Mouse (Mus musculus) limb, embryonic 10.5 days (tissue): ENCODE measurements at regions not wholly inside any gene's neighbourhood (a gene's known extent, or its start where the extent isn't known, plus 50 kb on each side); places are given as distances from the start of the nearest gene placed in this dataset.

Experiments
- DNase-seq: peaks from one replicate; pipeline ENCODE4 v3.0.0-alpha.2; 2017; ENCODE audit warnings: low spot score
- H3K27ac ChIP-seq: fragments of 300-500 bp; sonication (generic); 2 replicates; pipeline ENCODE4 v1.5.1; 2016; ENCODE audit warnings: mild to moderate bottlenecking
- H3K27me3 ChIP-seq: fragments of 300-500 bp; sonication (generic); 2 replicates; pipeline ENCODE4 v1.6.1; 2016; ENCODE audit warnings: low read depth, mild to moderate bottlenecking; ENCODE audit not compliant: poor library complexity, severe bottlenecking
- H3K36me3 ChIP-seq: fragments of 300-500 bp; sonication (generic); 2 replicates; pipeline ENCODE4 v1.6.1; 2016; ENCODE audit warnings: mild to moderate bottlenecking, moderate library complexity
- H3K4me1 ChIP-seq: fragments of 300-500 bp; sonication (generic); 2 replicates; pipeline ENCODE4 v1.6.1; 2016
- H3K4me3 ChIP-seq: fragments of 300-500 bp; sonication (generic); 2 replicates; pipeline ENCODE4 v1.5.1; 2016; ENCODE audit warnings: mild to moderate bottlenecking, moderate library complexity
- H3K9me3 ChIP-seq: fragments of 300-500 bp; sonication (generic); replicated peaks from 2 replicates; pipeline ENCODE4 v1.6.1; 2016; ENCODE audit warnings: mild to moderate bottlenecking
- WGBS: fragments of 180-500 bp; shearing (Covaris S2); methylation state at CpG from one replicate; pipeline ENCODE4 v1.1.7; 2016; 5-methylcytosine and 5-hydroxymethylcytosine counted together

DNA sequence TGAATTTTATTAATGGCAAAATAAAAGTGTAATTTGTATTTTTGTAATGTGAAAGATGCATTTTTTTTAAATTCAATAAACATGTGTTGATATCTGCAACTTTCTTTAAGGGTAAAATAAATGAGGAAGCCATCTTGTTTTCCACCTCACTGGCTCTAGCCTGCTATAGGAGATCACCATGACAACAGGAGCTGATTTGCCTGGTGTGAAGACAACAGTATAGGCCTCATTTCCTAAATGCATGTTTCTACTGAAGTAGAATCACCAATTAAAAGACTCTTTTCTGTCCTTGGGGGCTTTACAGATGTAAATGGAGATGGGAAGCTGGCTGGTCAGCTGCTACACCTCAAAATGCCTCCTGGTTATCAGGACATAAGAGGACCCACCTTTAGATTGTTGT lies 544.4 kb upstream of the Cited2 start:
- no peaks in the 10 kb centered on the region for H3K36me3 ChIP-seq
- peaks cover 12% of the 10 kb centered on the region for H3K4me1 ChIP-seq
- no peak overlapping the region for H3K27ac ChIP-seq
- no peaks in the 10 kb centered on the region for H3K9me3 ChIP-seq
- no peak overlapping the region for H3K4me3 ChIP-seq
- H3K27me3 ChIP-seq, result no peaks in the 10 kb centered on the region
- DNase-seq, result no peak

DNA sequence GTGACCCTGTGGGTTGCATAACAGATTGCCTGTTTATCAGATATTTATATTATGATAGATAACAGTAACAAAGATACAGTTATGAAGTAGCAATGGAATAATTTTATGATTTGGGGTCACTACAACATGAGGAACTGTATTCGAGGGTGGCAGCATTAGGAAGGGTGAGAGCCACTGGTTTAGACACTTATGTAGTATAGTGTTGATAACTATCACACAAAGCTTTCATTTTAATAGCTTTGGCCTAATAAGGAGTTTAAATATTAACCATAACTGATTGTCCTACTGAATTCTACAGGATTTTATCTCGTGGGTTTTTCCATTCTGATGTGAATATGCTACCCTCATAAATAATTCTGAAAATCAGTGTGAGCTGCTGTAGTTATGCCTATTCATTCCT lies 538.6 kb upstream of the Cited2 start:
- Histone ChIP-seq H3K27me3 (no peaks in the 10 kb centered on the region), H3K27ac (no peak overlapping the region), H3K4me1 (no peaks in the 10 kb centered on the region; the same call in 1 of the 2 replicates), H3K9me3 (no peaks in the 10 kb centered on the region), H3K4me3 (no peak overlapping the region), H3K36me3 (no peaks in the 10 kb centered on the region)
- no peak for DNase-seq
- WGBS, result 75% methylated on average over 2 of the region's 2 CpGs

DNA sequence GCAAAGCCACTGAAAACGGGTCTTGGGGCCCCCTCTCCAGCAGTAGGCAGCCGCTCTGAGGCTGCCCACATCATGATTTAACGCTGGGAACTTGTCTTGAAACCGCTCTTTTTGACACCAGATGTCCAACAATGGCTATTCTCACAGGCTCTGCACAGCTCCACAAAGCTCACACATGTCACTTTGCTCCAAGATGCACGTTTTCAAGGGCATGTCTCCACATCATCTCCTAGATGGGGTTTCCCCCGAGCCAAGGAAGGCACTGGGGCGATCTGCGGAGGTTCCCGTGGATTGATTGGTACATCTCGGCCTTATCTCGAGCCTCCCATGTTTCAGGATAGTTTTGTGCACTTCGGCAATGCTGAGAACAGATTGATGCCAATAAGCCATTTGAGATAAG lies 526.8 kb upstream of the Cited2 start:
- WGBS, result 44% methylated on average over 12 of the region's 12 CpGs

GRCm38 (mm10) chr10:17196636-17197035 lies 526.4 kb upstream of the Cited2 start:
- H3K36me3 ChIP-seq, result no peaks in the 10 kb centered on the region
- H3K27ac ChIP-seq, result no peak overlapping the region
- DNase-seq, result no peak
- 28% methylated on average over 1 of the region's 1 CpGs for WGBS
- no peak overlapping the region for H3K4me3 ChIP-seq
- H3K27me3 ChIP-seq, result no peaks in the 10 kb centered on the region
- H3K4me1 ChIP-seq, result peaks cover 22% of the 10 kb centered on the region
- no peaks in the 10 kb centered on the region for H3K9me3 ChIP-seq

More for the DNA sequence above, 526.8 kb upstream of the Cited2 start:
- Histone ChIP-seq H3K4me1 (peaks cover 18% of the 10 kb centered on the region), H3K4me3 (no peak overlapping the region), H3K27me3 (no peaks in the 10 kb centered on the region), H3K36me3 (no peaks in the 10 kb centered on the region), H3K27ac (peak overlapping the region; percentile 36; the same call in 1 of the 2 replicates), H3K9me3 (no peaks in the 10 kb centered on the region)
- DNase-seq, result peak; percentile 33

DNA sequence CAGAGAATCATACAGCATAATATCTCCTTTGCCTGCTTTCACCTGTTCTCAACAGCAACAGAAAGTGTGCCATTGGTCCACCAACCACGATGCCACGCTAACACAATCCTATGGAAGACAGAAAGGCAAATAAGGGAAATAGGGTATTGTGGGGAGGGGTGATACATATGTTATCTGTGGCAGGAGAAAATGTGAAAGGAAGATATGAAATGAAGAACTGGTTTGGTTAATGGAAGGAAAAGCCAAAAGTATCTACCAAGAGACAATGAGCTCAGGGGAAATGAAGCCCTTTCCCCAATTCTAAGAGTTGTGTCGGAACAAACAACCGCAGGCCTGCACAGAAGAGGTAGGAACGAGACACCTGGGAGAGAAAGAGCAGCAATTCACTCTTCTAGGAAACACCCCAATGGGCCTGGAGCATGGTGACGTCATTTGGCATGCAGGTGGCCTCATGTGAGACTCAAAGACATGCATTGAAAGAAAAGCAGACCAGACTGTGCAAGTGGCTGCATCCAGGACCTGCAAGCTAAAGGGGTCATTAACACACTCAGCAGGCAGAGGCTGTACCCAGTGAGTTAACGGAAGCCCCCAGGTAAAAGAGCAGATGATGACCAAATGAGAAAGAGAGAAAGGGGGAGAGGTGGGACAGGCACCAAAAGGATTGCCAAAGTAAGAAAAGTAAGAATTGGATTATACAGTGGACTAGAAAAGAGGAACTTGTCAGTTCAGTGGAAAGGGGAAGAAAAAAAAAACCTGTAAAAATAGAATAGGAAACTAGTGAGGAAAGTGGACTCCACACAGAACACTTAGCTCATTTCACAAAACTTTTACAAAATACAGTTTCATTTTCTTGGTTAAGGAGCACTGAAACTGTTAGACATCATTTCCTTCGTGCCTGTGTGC lies 522.2 kb upstream of the Cited2 start:
- H3K27ac ChIP-seq, result peak overlapping the region; percentile 14; the same call in 1 of the 2 replicates
- H3K9me3 ChIP-seq, result no peaks in the 10 kb centered on the region
- peaks cover 29% of the 10 kb centered on the region for H3K4me1 ChIP-seq
- 78% methylated on average over 8 of the region's 8 CpGs for WGBS
- H3K27me3 ChIP-seq, result no peaks in the 10 kb centered on the region
- H3K4me3 ChIP-seq, result no peak overlapping the region
- H3K36me3 ChIP-seq, result no peaks in the 10 kb centered on the region
- DNase-seq, result no peak

DNA sequence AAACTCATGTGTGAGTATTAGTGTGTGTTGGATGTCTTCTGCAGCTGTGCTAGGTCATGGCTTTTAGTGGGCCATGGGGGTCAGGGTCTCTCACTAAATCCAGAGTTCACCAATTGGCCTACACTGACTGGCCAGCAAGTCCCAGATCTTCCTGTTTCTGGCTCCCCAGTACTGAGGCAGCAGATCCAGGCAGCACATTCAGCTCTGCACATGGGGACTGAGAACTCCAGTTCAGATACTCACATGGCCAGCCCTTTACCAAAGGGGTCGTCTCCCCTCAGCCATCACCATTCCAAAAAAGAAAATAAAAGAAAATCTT lies 521.6 kb upstream of the Cited2 start:
- H3K4me3 ChIP-seq, result no peak overlapping the region
- 75% methylated on average over 1 of the region's 1 CpGs for WGBS
- peaks cover 25% of the 10 kb centered on the region for H3K4me1 ChIP-seq
- H3K27ac ChIP-seq, result peak overlapping the region; percentile 14; the same call in 1 of the 2 replicates
- H3K36me3 ChIP-seq, result no peaks in the 10 kb centered on the region
- no peaks in the 10 kb centered on the region for H3K9me3 ChIP-seq
- no peaks in the 10 kb centered on the region for H3K27me3 ChIP-seq
- DNase-seq, result no peak

DNA sequence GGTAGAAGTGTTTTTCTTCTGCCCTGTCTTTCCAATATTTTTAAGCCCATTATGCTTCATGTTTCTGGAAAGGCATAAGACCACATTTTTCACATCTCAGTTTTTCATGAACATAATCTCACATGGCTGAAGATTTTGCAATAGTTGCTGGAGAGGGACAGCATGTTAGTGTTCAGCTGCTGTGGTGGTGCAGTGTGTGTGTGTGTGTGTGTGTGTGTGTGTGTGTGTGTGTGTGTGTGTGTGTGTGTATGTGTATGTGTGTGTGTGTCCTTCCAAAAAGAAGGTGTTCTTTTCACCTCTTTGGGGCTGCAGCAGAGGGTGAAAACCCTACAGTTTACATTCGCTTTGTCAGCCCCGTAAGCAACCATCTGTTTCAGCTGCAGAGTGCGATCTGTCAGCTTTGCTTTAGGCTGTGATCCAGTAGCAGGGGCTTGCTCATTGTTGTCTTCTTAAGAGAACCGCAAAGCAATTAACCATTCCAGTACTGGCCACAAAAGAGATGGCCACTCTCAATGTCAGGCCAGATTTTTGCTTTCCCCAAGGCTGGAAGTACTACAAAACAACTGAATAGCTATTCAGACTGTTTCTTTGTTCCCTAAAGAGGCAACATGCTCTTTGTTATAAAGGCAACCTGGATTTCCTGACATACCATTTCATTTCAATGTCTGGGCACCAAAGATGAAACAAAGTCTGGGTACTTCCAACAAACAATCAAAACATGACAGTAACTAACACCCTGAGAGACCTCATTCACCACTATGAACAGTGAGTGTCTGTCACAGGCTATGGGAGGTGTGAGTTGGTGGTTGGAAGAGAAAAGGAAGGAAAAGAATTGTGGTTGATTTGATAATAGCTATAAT lies 520.2 kb upstream of the Cited2 start:
- H3K4me1 ChIP-seq, result peaks cover 18% of the 10 kb centered on the region
- H3K27me3 ChIP-seq, result no peaks in the 10 kb centered on the region
- H3K9me3 ChIP-seq, result no peaks in the 10 kb centered on the region
- H3K4me3 ChIP-seq, result no peak overlapping the region
- 28% methylated on average over 4 of the region's 4 CpGs for WGBS
- H3K27ac ChIP-seq, result peak overlapping the region; percentile 64; the same call in 1 of the 2 replicates
- DNase-seq, result no peak
- H3K36me3 ChIP-seq, result no peaks in the 10 kb centered on the region

GRCm38 (mm10) chr10:17203416-17204110 lies 519.5 kb upstream of the Cited2 start:
- H3K4me3 ChIP-seq, result no peak overlapping the region
- H3K36me3 ChIP-seq, result no peaks in the 10 kb centered on the region
- no peak for DNase-seq
- no peaks in the 10 kb centered on the region for H3K9me3 ChIP-seq
- H3K27me3 ChIP-seq, result no peaks in the 10 kb centered on the region
- 93% methylated on average over 4 of the region's 4 CpGs for WGBS
- no peak overlapping the region for H3K27ac ChIP-seq
- H3K4me1 ChIP-seq, result peaks cover 18% of the 10 kb centered on the region

DNA sequence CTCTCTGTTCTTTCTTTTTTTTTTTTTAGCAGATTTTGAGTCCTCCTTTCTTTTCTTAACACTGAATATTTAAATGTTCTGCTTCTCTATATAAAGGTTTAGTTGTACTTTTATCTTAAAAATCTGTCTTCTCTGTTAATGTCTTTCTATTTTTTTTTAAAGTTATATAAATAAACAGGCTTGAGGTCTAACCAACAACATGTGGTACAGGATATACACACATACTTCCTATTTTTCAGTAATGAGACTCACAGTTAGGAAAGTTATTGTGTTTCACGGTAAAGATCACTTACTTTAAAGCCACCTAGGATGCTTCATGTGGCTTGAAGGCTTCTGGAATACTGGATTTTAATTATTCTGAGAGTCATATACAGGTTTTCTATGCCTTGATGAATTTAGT lies 518.9 kb upstream of the Cited2 start:
- WGBS, result 86% methylated on average over 1 of the region's 1 CpGs
- no peaks in the 10 kb centered on the region for H3K27me3 ChIP-seq
- no peak overlapping the region for H3K4me3 ChIP-seq
- DNase-seq, result no peak
- no peak overlapping the region for H3K27ac ChIP-seq
- no peaks in the 10 kb centered on the region for H3K9me3 ChIP-seq
- peaks cover 18% of the 10 kb centered on the region for H3K4me1 ChIP-seq
- no peaks in the 10 kb centered on the region for H3K36me3 ChIP-seq

- no peaks in the 10 kb centered on the region for H3K36me3 ChIP-seq
- H3K9me3 ChIP-seq, result no peaks in the 10 kb centered on the region
- H3K27me3 ChIP-seq, result no peaks in the 10 kb centered on the region
- DNase-seq, result no peak
- 45% methylated on average over 12 of the region's 12 CpGs for WGBS
- H3K27ac ChIP-seq, result peak overlapping the region; percentile 72; the same call in 1 of the 2 replicates
- H3K4me1 ChIP-seq, result peaks cover 28% of the 10 kb centered on the region
- H3K4me3 ChIP-seq, result peak overlapping the region; percentile 19
These were observed 510.3 kb upstream of the Cited2 start for GRCm38 (mm10) chr10:17212551-17213309.

DNA sequence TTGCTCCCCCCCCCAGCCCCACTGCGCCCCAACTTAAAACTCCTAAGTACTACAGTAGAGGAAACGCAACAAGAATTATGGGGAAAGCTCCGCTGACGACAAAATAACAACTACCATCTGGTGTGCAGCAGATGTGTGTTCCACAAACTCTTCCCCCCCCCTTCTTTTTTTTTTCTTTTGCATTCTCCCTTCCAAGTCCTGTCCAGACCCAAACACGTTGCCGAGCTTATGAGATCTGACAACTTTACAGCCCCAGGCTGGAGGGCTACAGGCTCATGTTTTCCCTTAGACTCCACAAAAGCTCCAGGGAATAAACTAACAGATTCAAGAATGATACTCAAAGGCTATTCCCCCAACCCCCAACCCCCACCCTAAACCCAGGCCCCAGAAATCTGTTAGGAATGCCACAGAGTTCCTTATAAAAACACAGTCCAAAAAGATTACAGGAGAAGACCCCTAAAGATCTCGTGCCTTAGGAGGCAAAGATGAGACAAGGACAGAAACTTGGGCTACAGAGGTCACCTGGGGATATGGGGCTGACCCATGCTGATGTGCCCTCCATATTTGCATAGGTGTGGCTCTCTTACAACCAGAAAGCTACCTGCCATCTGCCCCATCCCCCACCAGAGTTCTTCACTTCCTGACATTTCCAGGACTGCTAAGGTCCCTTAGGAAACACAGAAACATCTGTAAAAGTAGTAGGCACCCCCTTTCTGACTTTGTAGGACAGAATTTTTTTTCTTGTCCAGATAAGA lies 509.5 kb upstream of the Cited2 start:
- H3K27me3 ChIP-seq, result no peaks in the 10 kb centered on the region
- 18% methylated on average over 7 of the region's 7 CpGs for WGBS
- no peaks in the 10 kb centered on the region for H3K9me3 ChIP-seq
- peak overlapping the region; percentile 19 for H3K4me3 ChIP-seq
- no peaks in the 10 kb centered on the region for H3K36me3 ChIP-seq
- H3K4me1 ChIP-seq, result peaks cover 28% of the 10 kb centered on the region
- DNase-seq, result peak; percentile 68
- peak overlapping the region; percentile 72 for H3K27ac ChIP-seq

DNA sequence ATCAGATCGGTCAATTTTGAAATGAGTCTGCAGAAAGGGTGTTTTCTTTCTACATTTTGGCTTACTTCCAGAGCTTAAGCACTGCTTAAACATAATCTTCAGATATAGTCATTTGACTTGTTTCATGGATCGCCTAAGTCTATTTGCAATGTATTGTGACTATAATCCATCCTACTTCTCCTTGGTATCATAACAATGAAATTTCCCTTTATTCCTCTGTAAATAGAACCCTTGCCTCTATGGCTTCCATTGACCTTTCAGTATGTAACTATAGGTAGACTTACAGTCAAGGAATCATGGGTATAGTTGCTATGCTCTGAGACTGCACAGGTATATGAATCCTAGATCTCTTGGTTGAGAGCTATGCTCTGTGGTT lies 509.0 kb upstream of the Cited2 start:
- H3K27ac ChIP-seq, result peak overlapping the region; percentile 72; the same call in 1 of the 2 replicates
- 90% methylated on average over 2 of the region's 2 CpGs for WGBS

More for the DNA sequence above, 509.0 kb upstream of the Cited2 start:
- no peaks in the 10 kb centered on the region for H3K36me3 ChIP-seq
- H3K9me3 ChIP-seq, result no peaks in the 10 kb centered on the region
- no peaks in the 10 kb centered on the region for H3K27me3 ChIP-seq
- peaks cover 28% of the 10 kb centered on the region for H3K4me1 ChIP-seq
- H3K4me3 ChIP-seq, result no peak overlapping the region
- no peak for DNase-seq
